ENCODE assay signal across 8 mouse cellular contexts in genomic region chr7:25680514-25681258, GRCm38 (mm10). TPM values are rescaled to one million over a fixed set of nuclear protein-coding genes. Genes with fewer than 3 reads are reported as not detected.
DNase-seq lines count a peak whose midpoint lies in the region; ATAC-seq lines count a peak whose summit lies in the region.

Gene B9d2 (plus strand): TSS chr7:25680780.

- no peaks in the 10 kb centered on the region for H3K9me3 ChIP-seq in heart, embryonic 14.5 days (ENCODE audit: control insufficient read depth, low read length)
- no peaks in the 10 kb centered on the region for H3K9me3 ChIP-seq in liver, embryonic 13.5 days (replicated peaks)
- no peaks in the 10 kb centered on the region for H3K9me3 ChIP-seq in stomach, embryonic 16.5 days (replicated peaks; ENCODE audit: control insufficient read depth, low read length)

- peak; percentile 97 for DNase-seq in CD4-positive, CD25-positive, alpha-beta regulatory T cell, adult 2 months (ENCODE audit: low read depth, low spot score)
- peak; percentile 90 for DNase-seq in fibroblast of lung, adult 2 months (ENCODE audit: low read depth)
- peak; percentile 97 for DNase-seq in kidney, postnatal 14 days
- peak; percentile 97 for DNase-seq in liver, embryonic 13.5 days
- peak; percentile 96 for DNase-seq in neural tube, embryonic 10.5 days (ENCODE audit: extremely low spot score, low spot score)

- H3K4me2 ChIP-seq in heart, embryonic 14.5 days (ENCODE audit: low read length) = peak within 1 kb of the TSS; percentile 76
- peak within 1 kb of the TSS; percentile 79 for H3K4me2 ChIP-seq in liver, embryonic 13.5 days
- H3K4me2 ChIP-seq in stomach, embryonic 16.5 days (ENCODE audit: low read depth, low read length) = peak within 1 kb of the TSS; percentile 71

- ATAC-seq in heart, embryonic 14.5 days (ENCODE audit: insufficient number of reproducible peaks, insufficient read depth, low FRiP score, low read depth) = peak; percentile 94
- ATAC-seq in liver, embryonic 13.5 days (ENCODE audit: low read depth) = peak; percentile 96
- peak; percentile 95 for ATAC-seq in stomach, embryonic 16.5 days (ENCODE audit: insufficient read depth, low FRiP score)

- peak within 1 kb of the TSS; percentile 96 for H3K4me3 ChIP-seq in brown adipose tissue, adult 24 weeks (ENCODE audit: insufficient read depth, low read depth, low read length)
- H3K4me3 ChIP-seq in heart, embryonic 14.5 days (ENCODE audit: control insufficient read depth in 1 of 2, insufficient read depth in 1 of 2, low read depth in 1 of 2, low read length in 2 of 2) = peak within 1 kb of the TSS; percentile 70 to 73
- H3K4me3 ChIP-seq in liver, embryonic 13.5 days (replicated peaks) = peak within 1 kb of the TSS; percentile 68
- peak within 1 kb of the TSS; percentile 65 for H3K4me3 ChIP-seq in stomach, embryonic 16.5 days (replicated peaks; ENCODE audit: low read length)

- H3K27ac ChIP-seq in brown adipose tissue, adult 24 weeks (replicated peaks; ENCODE audit: low read depth, low read length) = peak within 1 kb of the TSS; percentile 93
- peak within 1 kb of the TSS; percentile 85 to 93 for H3K27ac ChIP-seq in heart, embryonic 14.5 days (replicated peaks in 1 of 2; ENCODE audit: control insufficient read depth in 1 of 2, insufficient read depth in 1 of 2, low read depth in 2 of 2, low read length in 2 of 2)
- H3K27ac ChIP-seq in liver, embryonic 13.5 days = peak within 1 kb of the TSS; percentile 92
- H3K27ac ChIP-seq in stomach, embryonic 16.5 days (ENCODE audit: low read length) = peak within 1 kb of the TSS; percentile 92

- H3K9ac ChIP-seq in heart, embryonic 14.5 days (ENCODE audit: low read length) = peak within 1 kb of the TSS; percentile 82
- H3K9ac ChIP-seq in liver, embryonic 13.5 days = peak within 1 kb of the TSS; percentile 72
- H3K9ac ChIP-seq in stomach, embryonic 16.5 days (ENCODE audit: low read length) = peak within 1 kb of the TSS; percentile 75

- H3K4me1 ChIP-seq in brown adipose tissue, adult 24 weeks (ENCODE audit: control insufficient read depth, insufficient read depth, insufficient read length, low read length) = no peaks in the 10 kb centered on the region
- peaks cover 10 to 18% of the 10 kb centered on the region in 2 experiments; a peak in 3 of 4 replicates for H3K4me1 ChIP-seq in heart, embryonic 14.5 days (ENCODE audit: control insufficient read depth in 2 of 2, insufficient read depth in 2 of 2, low read length in 2 of 2)
- peaks cover 63% of the 10 kb centered on the region for H3K4me1 ChIP-seq in liver, embryonic 13.5 days (replicated peaks)
- peaks cover 17% of the 10 kb centered on the region for H3K4me1 ChIP-seq in stomach, embryonic 16.5 days (ENCODE audit: control insufficient read depth, insufficient read depth, low read length)

- WGBS in heart, embryonic 14.5 days = under 1% methylated on average over 46 of the region's 46 CpGs
- WGBS in liver, embryonic 13.5 days (ENCODE audit: insufficient replicate concordance) = under 1% methylated on average over 46 of the region's 46 CpGs
- under 1% methylated on average over 46 of the region's 46 CpGs for WGBS in stomach, embryonic 16.5 days

- no peaks in the 10 kb centered on the region for H3K36me3 ChIP-seq in heart, embryonic 14.5 days (ENCODE audit: control insufficient read depth, insufficient read depth, low read length)
- 0 out of 2 replicates have a peak, but pooled peaks cover 8% of the 10 kb centered on the region for H3K36me3 ChIP-seq in liver, embryonic 13.5 days
- H3K36me3 ChIP-seq in stomach, embryonic 16.5 days (ENCODE audit: control insufficient read depth, insufficient read depth, low read length) = no peaks in the 10 kb centered on the region

- peaks cover 4% of the 10 kb centered on the region for H3K27me3 ChIP-seq in heart, embryonic 14.5 days (ENCODE audit: control insufficient read depth, insufficient read depth, low read length)
- peaks cover 13% of the 10 kb centered on the region for H3K27me3 ChIP-seq in liver, embryonic 13.5 days
- H3K27me3 ChIP-seq in stomach, embryonic 16.5 days (ENCODE audit: control insufficient read depth, insufficient read depth, low read length) = no peaks in the 10 kb centered on the region

RNA-seq across cellular contexts. Expression of gene B9d2, which starts in this region (rescaled TPM):
- 8.8 and 10.9 TPM in 2 replicates for polyA plus RNA-seq in brown adipose tissue, adult 24 weeks (2012; ENCODE audit: insufficient read depth, insufficient read length, missing spikeins)
- polyA plus RNA-seq in heart, embryonic 14.5 days (2014; fragmentation: Nextera tagmentation; extraction: Ambion mirVana) = 29.4 and 30.5 TPM in 2 replicates
- polyA plus RNA-seq in liver, embryonic 13.5 days (2015; fragmentation: Nextera tagmentation; extraction: Ambion mirVana) = 21.8 and 25.1 TPM in 2 replicates
- 21.9 and 24.4 TPM in 2 replicates for polyA plus RNA-seq in stomach, embryonic 16.5 days (2015; fragmentation: Nextera tagmentation; extraction: Ambion mirVana)

Comparison
In these comparisons a context has a peak if more than half of its experiments do, and no peak if none do; other contexts are left out.
1. Peak in every context shown above with its lines: DNase-seq, ATAC-seq, H3K4me3 ChIP-seq and H3K27ac ChIP-seq.